ENCODE assay signal across 21 mouse cellular contexts in the genomic region with DNA sequence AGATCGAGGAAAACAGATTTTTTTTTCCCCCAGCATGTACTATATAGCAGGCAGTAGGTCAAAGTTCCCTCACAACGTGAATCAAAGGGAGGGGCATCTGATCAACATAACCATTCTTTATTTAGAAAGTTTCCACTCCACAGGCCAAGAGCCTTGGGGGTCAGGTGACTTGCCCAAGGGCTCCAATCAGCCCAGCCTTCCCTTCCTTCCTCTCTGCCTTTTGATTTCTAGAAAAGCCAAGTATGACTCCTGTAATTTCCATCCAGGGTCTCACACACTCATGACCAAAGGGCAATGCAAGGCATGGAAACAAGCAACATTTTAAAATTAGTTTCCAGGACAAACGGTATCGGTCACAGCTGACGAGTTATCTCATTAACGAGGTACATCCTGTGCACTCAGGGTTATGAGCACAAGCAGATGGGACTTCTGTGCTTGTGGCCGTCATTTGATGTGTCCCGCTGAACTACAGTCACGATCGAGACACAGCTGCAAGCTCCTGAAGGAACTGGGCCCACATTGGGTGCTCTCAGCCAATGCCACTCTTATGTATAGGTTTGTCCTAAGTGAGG. TPM values are rescaled to one million over a fixed set of nuclear protein-coding genes. Genes with fewer than 3 reads are reported as not detected.
A peak's percentile ranks its signal among the peaks of the same experiment; 100 is the strongest.
DNase-seq lines count a peak whose midpoint lies in the region; ATAC-seq lines count a peak whose summit lies in the region.
"Had no signal": no experiment of that assay in that cellular context is flagged by ENCODE, and none has a peak within 500 bp of the region (broad histone marks: within the 10 kb centered on the region; RNA-seq: fewer than 3 reads in every experiment).

No protein-coding gene starts in this region.

- DNase-seq in heart, adult 11 months = peak; percentile 94
- DNase-seq in B cell, adult 2 months = peak; percentile 7 to 16
- DNase-seq in heart, adult 9 months (ENCODE audit: low spot score in 2 of 2) = peak; percentile 55 to 61
- DNase-seq in layer of hippocampus, postnatal 14 days (ENCODE audit: low spot score in 2 of 2) = no peak
- DNase-seq in embryo, embryonic 10 days (ENCODE audit: low spot score) = no peak
- no peak for DNase-seq in right cerebral cortex, postnatal 4 days
- DNase-seq: adrenal gland, postnatal 25 days; cerebellum, adult 11 months; cerebellum, adult 9-11 months; gastrocnemius, postnatal 36 days; kidney, postnatal 25 days; right cerebral cortex, adult 18-20 months; thymus, postnatal 14 days had no signal

- no peak overlapping the region for H3K27ac ChIP-seq in heart, embryonic 11.5 days (ENCODE audit: low read depth, low read length)
- peak overlapping the region; percentile 59 for H3K27ac ChIP-seq in heart, embryonic 16.5 days (ENCODE audit: low read length)
- H3K27ac ChIP-seq: embryonic facial prominence, embryonic 10.5 days; hindbrain, postnatal 0 days had no signal

- peaks cover 10% of the 10 kb centered on the region for H3K4me1 ChIP-seq in heart, embryonic 11.5 days (ENCODE audit: control insufficient read depth, insufficient read depth, low read length)
- H3K4me1 ChIP-seq in heart, embryonic 16.5 days (ENCODE audit: control insufficient read depth, insufficient read depth, low read length) = peaks cover 19% of the 10 kb centered on the region

- H3K4me3 ChIP-seq in heart, embryonic 11.5 days (ENCODE audit: low read depth, low read length) = no peak overlapping the region
- no peak overlapping the region for H3K4me3 ChIP-seq in heart, embryonic 16.5 days (ENCODE audit: low read length)
- H3K4me3 ChIP-seq: embryonic facial prominence, embryonic 10.5 days had no signal

- no peaks in the 10 kb centered on the region for H3K9me3 ChIP-seq in heart, embryonic 11.5 days (replicated peaks; ENCODE audit: control insufficient read depth, low read length)
- no peaks in the 10 kb centered on the region for H3K9me3 ChIP-seq in heart, embryonic 16.5 days (replicated peaks; ENCODE audit: control insufficient read depth, low read length)
- H3K9me3 ChIP-seq: embryonic facial prominence, embryonic 10.5 days had no signal

- ATAC-seq in heart, embryonic 11.5 days (replicated peaks; ENCODE audit: insufficient number of reproducible peaks, low FRiP score, low TSS enrichment) = no peak
- peak; percentile 33; the same call in 1 of the 2 replicates for ATAC-seq in heart, embryonic 16.5 days (replicated peaks; ENCODE audit: extremely low read depth, insufficient read depth, low FRiP score)
- ATAC-seq: forebrain, embryonic 16.5 days; hindbrain, postnatal 0 days; intestine, embryonic 16.5 days; lung, postnatal 0 days had no signal

- 76% methylated on average over 10 of the region's 10 CpGs for WGBS in heart, embryonic 11.5 days (ENCODE audit: insufficient replicate concordance)
- 58% methylated on average over 10 of the region's 10 CpGs for WGBS in heart, embryonic 16.5 days

- H3K36me3 ChIP-seq in heart, embryonic 11.5 days (ENCODE audit: control insufficient read depth, insufficient read depth, low read length) = peaks cover 5% of the 10 kb centered on the region; the same call in 1 of the 2 replicates
- peaks cover 48% of the 10 kb centered on the region for H3K36me3 ChIP-seq in heart, embryonic 16.5 days (ENCODE audit: control insufficient read depth, insufficient read depth)
- H3K36me3 ChIP-seq: embryonic facial prominence, embryonic 10.5 days had no signal

- H3K27me3 ChIP-seq in heart, embryonic 11.5 days (ENCODE audit: control insufficient read depth, insufficient read depth, low read length) = no peaks in the 10 kb centered on the region
- no peaks in the 10 kb centered on the region for H3K27me3 ChIP-seq in heart, embryonic 16.5 days (ENCODE audit: control insufficient read depth, insufficient read depth, low read length)

- no peak overlapping the region for H3K4me2 ChIP-seq in heart, embryonic 11.5 days
- no peak overlapping the region for H3K4me2 ChIP-seq in heart, embryonic 16.5 days (ENCODE audit: low read depth, low read length)
- H3K4me2 ChIP-seq: midbrain, embryonic 11.5 days had no signal

- no peak overlapping the region for H3K9ac ChIP-seq in heart, embryonic 11.5 days (ENCODE audit: low read depth, low read length)
- no peak overlapping the region for H3K9ac ChIP-seq in heart, embryonic 16.5 days (ENCODE audit: low read length)

RNA-seq across cellular contexts. Expression of gene Myzap, which starts 44.4 kb away (rescaled TPM):
- 51.3 and 58.0 TPM in 2 replicates for polyA plus RNA-seq in heart, embryonic 11.5 days (2014; fragmentation: Nextera tagmentation; extraction: Ambion mirVana)
- polyA plus RNA-seq in heart, embryonic 16.5 days (2015; fragmentation: Nextera tagmentation; extraction: Ambion mirVana) = 168 and 183 TPM in 2 replicates
- 1 to 10 TPM; 1.0 to 1.1 TPM for total RNA-seq in layer of hippocampus, postnatal 14 days (2021)

Comparison
In these comparisons a context has a peak if more than half of its experiments do, and no peak if none do; other contexts are left out.
1. DNase-seq: peak in heart, adult 11 months (single experiment), B cell, adult 2 months (2 of 2) and heart, adult 9 months (2 of 2); none in layer of hippocampus, postnatal 14 days (0 of 2), embryo, embryonic 10 days (single experiment) and right cerebral cortex, postnatal 4 days (single experiment).